Mouse (Mus musculus): ENCODE measurements around the gene Gm20696. TPM values are rescaled to one million over a fixed set of nuclear protein-coding genes. Genes with fewer than 3 reads are reported as not detected.

Gm20696 gene
- polyA plus RNA-seq, 1 experiment: 1.7 TPM

DNA sequence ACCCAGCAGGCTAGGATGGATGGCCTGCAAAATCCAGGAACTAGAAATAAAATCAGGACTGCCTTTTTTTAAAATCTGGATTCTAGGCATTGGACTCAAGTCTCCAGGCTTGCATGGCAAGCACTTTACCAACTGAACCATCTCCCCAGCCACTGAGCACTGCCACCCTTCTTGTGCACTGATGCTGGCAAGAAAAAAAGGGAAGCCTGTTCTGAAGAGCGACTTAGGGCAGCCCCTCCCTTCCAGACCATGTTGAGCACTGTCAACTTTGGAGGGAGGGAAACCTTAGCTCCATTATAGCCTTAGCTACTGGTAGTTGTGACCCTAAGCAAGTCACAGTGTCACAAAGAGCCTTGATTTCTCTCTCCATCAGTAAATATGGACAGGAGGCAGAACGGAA, 308.7 kb downstream of the Gm20696 start:
- TF ChIP-seq CTCF (IDR thresholded peaks at IDR 0.05; ENCODE audit: extremely low read depth, insufficient read depth, insufficient read length, insufficient replicate concordance): no peak
- no peak for TF ChIP-seq POLR2A (IDR thresholded peaks at IDR 0.05; ENCODE audit: low read depth, low read length)
- H3K27ac ChIP-seq (ENCODE audit: insufficient read depth, low read length): no peak overlapping the region
- peak in 1 of 2 experiments; percentile 25 for DNase-seq (ENCODE audit: low read depth in 1 of 2, low spot score in 2 of 2)
- 62% methylated on average over 2 of the region's 2 CpGs for WGBS
- H3K36me3 ChIP-seq (ENCODE audit: control insufficient read depth, insufficient read depth, low read length): no peaks in the 10 kb centered on the region
- H3K27me3 ChIP-seq (ENCODE audit: control insufficient read depth, insufficient read depth, low read length): no peaks in the 10 kb centered on the region
- peaks cover 15% of the 10 kb centered on the region; the same call in 1 of the 2 replicates for H3K4me1 ChIP-seq (ENCODE audit: control insufficient read depth, insufficient read depth, insufficient read length)
- no peak overlapping the region for H3K4me3 ChIP-seq (ENCODE audit: extremely low read depth, insufficient read depth, insufficient read length)

DNA sequence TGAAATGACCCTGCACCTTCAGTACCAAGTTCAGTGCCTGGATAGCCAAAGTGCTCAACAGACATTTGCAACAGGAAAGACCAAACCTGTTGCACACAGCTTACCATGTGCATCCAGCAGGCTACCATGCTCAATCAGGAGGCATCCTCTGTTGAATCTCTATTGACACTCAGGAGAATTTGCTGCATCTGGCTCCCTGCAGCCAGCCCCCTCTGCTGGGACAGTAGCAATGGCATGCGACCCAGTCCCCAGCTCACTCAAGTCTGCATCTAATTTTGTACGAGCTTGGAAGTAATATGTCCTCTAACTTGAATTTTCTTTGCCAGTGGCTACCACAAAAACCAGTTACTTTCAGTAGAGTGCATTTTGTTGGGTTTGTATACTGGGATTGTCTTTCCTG, 312.3 kb downstream of the Gm20696 start:
- Histone ChIP-seq H3K27ac (ENCODE audit: insufficient read depth, low read length) (no peak overlapping the region), H3K4me3 (ENCODE audit: extremely low read depth, insufficient read depth, insufficient read length) (no peak overlapping the region), H3K4me1 (ENCODE audit: control insufficient read depth, insufficient read depth, insufficient read length) (peaks cover 15% of the 10 kb centered on the region; the same call in 1 of the 2 replicates), H3K36me3 (ENCODE audit: control insufficient read depth, insufficient read depth, low read length) (no peaks in the 10 kb centered on the region), H3K27me3 (ENCODE audit: control insufficient read depth, insufficient read depth, low read length) (no peaks in the 10 kb centered on the region)
- 92% methylated on average over 2 of the region's 2 CpGs for WGBS
- no peak for DNase-seq (ENCODE audit: low read depth in 1 of 2, low spot score in 2 of 2)
- TF ChIP-seq CTCF (IDR thresholded peaks at IDR 0.05; ENCODE audit: extremely low read depth, insufficient read depth, insufficient read length, insufficient replicate concordance) (no peak), POLR2A (IDR thresholded peaks at IDR 0.05; ENCODE audit: low read depth, low read length) (no peak)

DNA sequence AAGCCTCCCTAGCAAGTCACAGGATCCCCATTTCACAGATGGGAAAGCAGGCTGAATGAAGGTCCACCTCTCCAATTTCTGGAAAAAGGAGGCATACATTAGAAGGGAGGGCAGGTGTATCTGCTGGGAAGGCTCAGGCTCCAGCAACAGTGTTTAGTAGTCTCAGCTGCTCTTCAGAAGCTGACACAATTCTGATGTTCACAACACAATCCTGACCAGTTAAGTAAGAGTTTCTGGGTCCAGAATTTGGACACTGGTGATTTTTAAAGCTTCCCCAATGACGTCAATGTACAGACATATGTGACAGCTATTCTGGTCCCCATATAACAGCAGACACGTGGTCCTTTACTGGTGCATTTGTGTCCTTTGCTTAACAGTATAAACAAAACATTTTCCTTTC, 313.2 kb downstream of the Gm20696 start:
- H3K27me3 ChIP-seq (ENCODE audit: control insufficient read depth, insufficient read depth, low read length): no peaks in the 10 kb centered on the region

DNA sequence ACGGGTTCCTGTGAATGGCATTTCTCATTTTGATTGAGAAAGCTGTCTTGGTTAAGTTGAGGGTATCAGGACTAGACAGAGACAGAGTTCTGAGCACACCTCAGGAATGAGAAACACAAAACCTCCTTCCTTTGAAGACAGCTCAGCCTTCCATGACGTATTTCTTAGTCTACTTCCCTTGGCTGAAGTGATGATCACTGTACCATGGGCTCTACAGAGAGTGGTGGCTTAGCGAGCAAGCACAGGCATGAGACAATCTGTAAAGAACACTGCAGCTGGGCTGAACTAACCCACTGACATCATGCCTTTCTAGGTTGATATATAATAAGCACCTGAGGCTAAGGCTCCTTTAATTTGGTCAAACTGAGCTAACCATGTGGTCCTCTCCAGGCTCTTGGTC, 316.0 kb downstream of the Gm20696 start:
- no peak for DNase-seq (ENCODE audit: low read depth in 1 of 2, low spot score in 2 of 2)
- TF ChIP-seq CTCF (IDR thresholded peaks at IDR 0.05; ENCODE audit: extremely low read depth, insufficient read depth, insufficient read length, insufficient replicate concordance) (no peak), POLR2A (IDR thresholded peaks at IDR 0.05; ENCODE audit: low read depth, low read length) (no peak)
- H3K4me3 ChIP-seq (ENCODE audit: extremely low read depth, insufficient read depth, insufficient read length): no peak overlapping the region
- H3K36me3 ChIP-seq (ENCODE audit: control insufficient read depth, insufficient read depth, low read length): no peaks in the 10 kb centered on the region
- H3K27ac ChIP-seq (ENCODE audit: insufficient read depth, low read length): no peak overlapping the region
- no peaks in the 10 kb centered on the region for H3K27me3 ChIP-seq (ENCODE audit: control insufficient read depth, insufficient read depth, low read length)
- 30% methylated on average over 3 of the region's 3 CpGs for WGBS
- H3K4me1 ChIP-seq (ENCODE audit: control insufficient read depth, insufficient read depth, insufficient read length): no peaks in the 10 kb centered on the region; the same call in 1 of the 2 replicates

More for the DNA sequence above, 313.2 kb downstream of the Gm20696 start:
- TF ChIP-seq POLR2A (IDR thresholded peaks at IDR 0.05; ENCODE audit: low read depth, low read length): no peak
- no peak for TF ChIP-seq CTCF (IDR thresholded peaks at IDR 0.05; ENCODE audit: extremely low read depth, insufficient read depth, insufficient read length, insufficient replicate concordance)
- Histone ChIP-seq H3K4me1 (ENCODE audit: control insufficient read depth, insufficient read depth, insufficient read length) (peaks cover 7% of the 10 kb centered on the region; the same call in 1 of the 2 replicates), H3K36me3 (ENCODE audit: control insufficient read depth, insufficient read depth, low read length) (no peaks in the 10 kb centered on the region), H3K27ac (ENCODE audit: insufficient read depth, low read length) (no peak overlapping the region), H3K4me3 (ENCODE audit: extremely low read depth, insufficient read depth, insufficient read length) (no peak overlapping the region)
- no peak for DNase-seq (ENCODE audit: low read depth in 1 of 2, low spot score in 2 of 2)
- WGBS: 92% methylated on average over 2 of the region's 2 CpGs

DNA sequence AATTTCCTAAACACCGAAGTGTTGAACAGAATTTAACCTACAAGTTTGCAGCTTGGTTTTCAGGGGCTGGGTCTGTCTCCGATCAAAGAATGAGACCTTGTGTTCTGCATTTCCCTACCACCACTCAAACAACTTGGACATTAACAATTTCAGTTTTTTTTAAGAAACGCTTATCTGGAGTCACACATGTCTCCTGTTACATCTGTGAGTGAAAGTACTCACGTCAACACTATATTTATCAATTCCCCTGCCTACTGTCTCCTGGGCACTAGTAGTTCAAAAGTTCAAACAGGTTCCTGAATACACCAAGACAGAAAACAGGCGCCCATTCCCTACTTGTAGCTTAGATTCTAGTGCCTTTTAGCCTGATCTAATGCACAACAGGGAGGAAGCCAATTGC, 316.4 kb downstream of the Gm20696 start:
- H3K36me3 ChIP-seq (ENCODE audit: control insufficient read depth, insufficient read depth, low read length): no peaks in the 10 kb centered on the region
- no peak overlapping the region for H3K4me3 ChIP-seq (ENCODE audit: extremely low read depth, insufficient read depth, insufficient read length)
- H3K27ac ChIP-seq (ENCODE audit: insufficient read depth, low read length): no peak overlapping the region
- H3K4me1 ChIP-seq (ENCODE audit: control insufficient read depth, insufficient read depth, insufficient read length): no peaks in the 10 kb centered on the region; the same call in 1 of the 2 replicates
- no peak for DNase-seq (ENCODE audit: low read depth in 1 of 2, low spot score in 2 of 2)
- WGBS: 65% methylated on average over 5 of the region's 5 CpGs
- H3K27me3 ChIP-seq (ENCODE audit: control insufficient read depth, insufficient read depth, low read length): no peaks in the 10 kb centered on the region
- no peak for TF ChIP-seq CTCF (IDR thresholded peaks at IDR 0.05; ENCODE audit: extremely low read depth, insufficient read depth, insufficient read length, insufficient replicate concordance)
- TF ChIP-seq POLR2A (IDR thresholded peaks at IDR 0.05; ENCODE audit: low read depth, low read length): no peak

DNA sequence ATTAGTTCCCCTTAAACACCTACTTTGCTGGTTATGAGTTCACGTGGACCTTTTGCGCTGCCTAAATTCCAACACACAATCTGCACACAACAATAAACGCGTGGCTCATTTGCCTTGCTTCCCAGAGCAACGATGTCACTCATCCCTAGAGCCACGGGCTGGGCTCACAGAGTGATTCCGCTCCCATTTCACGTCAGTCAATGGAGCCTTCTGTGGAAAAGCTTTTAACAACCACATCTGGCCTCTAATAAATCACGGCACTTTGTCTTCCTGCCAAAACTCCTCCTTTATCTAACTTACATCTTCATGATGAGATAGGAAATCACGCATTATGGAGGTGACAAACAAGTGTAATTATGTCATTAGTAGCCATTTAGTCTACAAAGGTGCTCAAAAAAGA, 318.8 kb downstream of the Gm20696 start:
- Histone ChIP-seq H3K4me3 (ENCODE audit: extremely low read depth, insufficient read depth, insufficient read length) (no peak overlapping the region), H3K27me3 (ENCODE audit: control insufficient read depth, insufficient read depth, low read length) (no peaks in the 10 kb centered on the region), H3K27ac (ENCODE audit: insufficient read depth, low read length) (no peak overlapping the region), H3K36me3 (ENCODE audit: control insufficient read depth, insufficient read depth, low read length) (no peaks in the 10 kb centered on the region), H3K4me1 (ENCODE audit: control insufficient read depth, insufficient read depth, insufficient read length) (no peaks in the 10 kb centered on the region; the same call in none of the 2 replicates)
- 87% methylated on average over 10 of the region's 10 CpGs for WGBS
- TF ChIP-seq POLR2A (IDR thresholded peaks at IDR 0.05; ENCODE audit: low read depth, low read length) (no peak), CTCF (IDR thresholded peaks at IDR 0.05; ENCODE audit: extremely low read depth, insufficient read depth, insufficient read length, insufficient replicate concordance) (no peak)
- no peak for DNase-seq (ENCODE audit: low read depth in 1 of 2, low spot score in 2 of 2)

DNA sequence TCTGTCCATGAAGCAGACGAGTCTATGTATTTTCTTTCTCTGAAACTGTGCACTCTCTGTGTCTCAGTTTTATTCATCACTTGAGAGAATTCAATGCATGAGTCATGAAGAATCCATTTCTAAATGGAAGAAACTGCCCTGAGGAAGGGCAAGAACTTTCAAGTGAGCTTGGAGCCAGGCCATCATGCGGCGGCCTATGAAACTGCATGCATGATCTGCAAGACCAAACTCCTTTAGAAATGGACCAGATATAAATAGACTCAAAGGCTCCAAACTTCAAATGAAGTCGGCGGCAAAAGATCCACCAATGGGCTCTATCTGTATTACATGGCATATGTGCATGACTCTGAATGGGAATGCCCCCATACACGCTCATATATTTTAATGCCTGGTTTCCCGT, 321.6 kb downstream of the Gm20696 start:
- Histone ChIP-seq H3K4me3 (ENCODE audit: extremely low read depth, insufficient read depth, insufficient read length) (no peak overlapping the region), H3K4me1 (ENCODE audit: control insufficient read depth, insufficient read depth, insufficient read length) (peaks cover 2% of the 10 kb centered on the region), H3K36me3 (ENCODE audit: control insufficient read depth, insufficient read depth, low read length) (no peaks in the 10 kb centered on the region), H3K27me3 (ENCODE audit: control insufficient read depth, insufficient read depth, low read length) (no peaks in the 10 kb centered on the region), H3K27ac (ENCODE audit: insufficient read depth, low read length) (no peak overlapping the region)
- no peak for DNase-seq (ENCODE audit: low read depth in 1 of 2, low spot score in 2 of 2)
- TF ChIP-seq CTCF (IDR thresholded peaks at IDR 0.05; ENCODE audit: extremely low read depth, insufficient read depth, insufficient read length, insufficient replicate concordance): no peak
- TF ChIP-seq POLR2A (IDR thresholded peaks at IDR 0.05; ENCODE audit: low read depth, low read length): no peak
- 96% methylated on average over 7 of the region's 7 CpGs for WGBS
